Mouse (Mus musculus) neural tube, embryonic 15.5 days (tissue): Measurements from ENCODE around the gene Dsp. TPM values are rescaled to one million over a fixed set of nuclear protein-coding genes. Genes with fewer than 3 reads are reported as not detected.
A peak's percentile ranks its signal among the peaks of the same experiment; 100 is the strongest.

Experiments
- ATAC-seq: fragments of 200-750 bp; cut with Nextera tagmentation; 2 replicates; pipeline ENCODE4 v1.8.0; 2017; ENCODE audit warnings: mild to moderate bottlenecking, moderate TSS enrichment, moderate library complexity; ENCODE audit not compliant: low FRiP score
- H3K27ac ChIP-seq: fragments of 300-500 bp; sonication (generic); replicated peaks from 2 replicates; pipeline ENCODE4 v1.5.1; 2015; ENCODE audit warnings: mild to moderate bottlenecking, inconsistent platforms
- H3K27me3 ChIP-seq: fragments of 300-500 bp; sonication (generic); replicated peaks from 2 replicates; pipeline ENCODE4 v1.6.1; 2015; ENCODE audit warnings: inconsistent platforms
- H3K36me3 ChIP-seq: fragments of 300-500 bp; sonication (generic); 2 replicates; pipeline ENCODE4 v1.6.1; 2015; ENCODE audit warnings: inconsistent platforms
- H3K4me1 ChIP-seq: fragments of 300-500 bp; sonication (generic); 2 replicates; pipeline ENCODE4 v1.6.1; 2015; ENCODE audit warnings: inconsistent platforms
- H3K4me2 ChIP-seq: fragments of 300-500 bp; sonication (generic); 2 replicates; pipeline ENCODE4 v1.6.1; 2015; ENCODE audit warnings: inconsistent platforms, mild to moderate bottlenecking, moderate library complexity
- H3K4me3 ChIP-seq: fragments of 300-500 bp; sonication (generic); replicated peaks from 2 replicates; pipeline ENCODE4 v1.5.1; 2015; ENCODE audit warnings: mild to moderate bottlenecking, inconsistent platforms
- H3K9ac ChIP-seq: fragments of 300-500 bp; sonication (generic); replicated peaks from 2 replicates; pipeline ENCODE4 v1.6.1; 2015; ENCODE audit warnings: mild to moderate bottlenecking, inconsistent platforms
- H3K9me3 ChIP-seq: fragments of 300-500 bp; sonication (generic); replicated peaks from 2 replicates; pipeline ENCODE4 v1.6.1; 2016; ENCODE audit warnings: inconsistent platforms
- WGBS: fragments of 180-500 bp; shearing (Covaris S2); methylation state at CpG from one replicate; pipeline ENCODE4 v1.1.7; 2015; ENCODE audit warnings: mixed read lengths; 5-methylcytosine and 5-hydroxymethylcytosine counted together
- polyA plus RNA-seq: library from polyadenylated mRNA; unstranded; fragments of >200 nt; fragmentation: Nextera tagmentation; extraction: Ambion mirVana; gene quantifications from 2 replicates; pipeline ENCODE4 v1.2.1, GENCODE M21; 2015

The Dsp gene
- 0.23 and 5.3 TPM in 2 replicates for polyA plus RNA-seq

- Histone ChIP-seq H3K4me1 (peaks cover 20% of the 10 kb centered on the region), H3K27me3 (peaks cover 68% of the 10 kb centered on the region), H3K27ac (no peak within 1 kb of the TSS), H3K9me3 (no peaks in the 10 kb centered on the region), H3K4me3 (peak within 1 kb of the TSS; percentile 38), H3K4me2 (peak within 1 kb of the TSS; percentile 71), H3K36me3 (no peaks in the 10 kb centered on the region), H3K9ac (no peak within 1 kb of the TSS; the same call in 1 of the 2 replicates)
- WGBS: under 1% methylated on average over 53 of the region's 58 CpGs
- peak; percentile 82 for ATAC-seq
Observed at GRCm38 (mm10) chr13:38151069-38151588, at the start of gene Dsp. Gene Dsp, plus strand, starts transcription at chr13:38151294.

- H3K4me2 ChIP-seq: no peak overlapping the region
- no peaks in the 10 kb centered on the region for H3K9me3 ChIP-seq
- no peaks in the 10 kb centered on the region for H3K36me3 ChIP-seq
- H3K27ac ChIP-seq: no peak overlapping the region
- H3K4me3 ChIP-seq: no peak overlapping the region
- no peaks in the 10 kb centered on the region for H3K4me1 ChIP-seq
- H3K9ac ChIP-seq: no peak overlapping the region
- no peak for ATAC-seq
- 66% methylated on average over 4 of the region's 4 CpGs for WGBS
- H3K27me3 ChIP-seq: no peaks in the 10 kb centered on the region
Observed at GRCm38 (mm10) chr13:38103406-38103805, 47.7 kb upstream of the Dsp start.

- H3K4me2 ChIP-seq: no peak overlapping the region
- no peaks in the 10 kb centered on the region for H3K27me3 ChIP-seq
- H3K9me3 ChIP-seq: no peaks in the 10 kb centered on the region
- H3K36me3 ChIP-seq: no peaks in the 10 kb centered on the region
- no peaks in the 10 kb centered on the region for H3K4me1 ChIP-seq
- WGBS: 88% methylated on average over 10 of the region's 10 CpGs
- no peak overlapping the region for H3K4me3 ChIP-seq
- H3K27ac ChIP-seq: no peak overlapping the region
- no peak overlapping the region for H3K9ac ChIP-seq
- ATAC-seq: no peak
Observed at GRCm38 (mm10) chr13:38104501-38104900, 46.6 kb upstream of the Dsp start.

- 22% methylated on average over 9 of the region's 9 CpGs for WGBS
- Histone ChIP-seq H3K36me3 (no peaks in the 10 kb centered on the region), H3K27me3 (no peaks in the 10 kb centered on the region), H3K27ac (no peak overlapping the region), H3K4me1 (no peaks in the 10 kb centered on the region), H3K9me3 (no peaks in the 10 kb centered on the region), H3K4me3 (no peak overlapping the region), H3K4me2 (no peak overlapping the region), H3K9ac (no peak overlapping the region)
- ATAC-seq: no peak
Observed at GRCm38 (mm10) chr13:38109081-38109480, 42.0 kb upstream of the Dsp start.

GRCm38 (mm10) chr13:38122321-38122720 lies 28.8 kb upstream of the Dsp start:
- Histone ChIP-seq H3K27me3 (no peaks in the 10 kb centered on the region), H3K4me3 (no peak overlapping the region), H3K36me3 (no peaks in the 10 kb centered on the region), H3K9ac (no peak overlapping the region), H3K9me3 (no peaks in the 10 kb centered on the region), H3K4me2 (no peak overlapping the region), H3K27ac (no peak overlapping the region), H3K4me1 (no peaks in the 10 kb centered on the region)
- 87% methylated on average over 9 of the region's 9 CpGs for WGBS
- ATAC-seq: no peak

GRCm38 (mm10) chr13:38123666-38124065 lies 27.4 kb upstream of the Dsp start:
- Histone ChIP-seq H3K4me3 (no peak overlapping the region), H3K27me3 (no peaks in the 10 kb centered on the region), H3K4me2 (no peak overlapping the region), H3K9ac (no peak overlapping the region), H3K36me3 (no peaks in the 10 kb centered on the region), H3K9me3 (no peaks in the 10 kb centered on the region), H3K27ac (no peak overlapping the region), H3K4me1 (no peaks in the 10 kb centered on the region)
- 78% methylated on average over 4 of the region's 4 CpGs for WGBS
- no peak for ATAC-seq

GRCm38 (mm10) chr13:38127683-38128082 lies 23.4 kb upstream of the Dsp start:
- Histone ChIP-seq H3K9ac (no peak overlapping the region), H3K27ac (no peak overlapping the region), H3K4me2 (no peak overlapping the region), H3K4me1 (no peaks in the 10 kb centered on the region), H3K27me3 (no peaks in the 10 kb centered on the region), H3K36me3 (no peaks in the 10 kb centered on the region), H3K9me3 (no peaks in the 10 kb centered on the region), H3K4me3 (no peak overlapping the region)
- ATAC-seq: no peak
- 89% methylated on average over 3 of the region's 3 CpGs for WGBS

GRCm38 (mm10) chr13:38128246-38128645 lies 22.8 kb upstream of the Dsp start:
- 93% methylated on average over 3 of the region's 3 CpGs for WGBS
- no peak overlapping the region for H3K27ac ChIP-seq
- H3K36me3 ChIP-seq: no peaks in the 10 kb centered on the region
- no peaks in the 10 kb centered on the region for H3K4me1 ChIP-seq
- H3K9me3 ChIP-seq: no peaks in the 10 kb centered on the region
- no peak overlapping the region for H3K4me2 ChIP-seq
- H3K27me3 ChIP-seq: no peaks in the 10 kb centered on the region
- ATAC-seq: no peak
- no peak overlapping the region for H3K9ac ChIP-seq
- no peak overlapping the region for H3K4me3 ChIP-seq

GRCm38 (mm10) chr13:38129492-38129891 lies 21.6 kb upstream of the Dsp start:
- H3K4me2 ChIP-seq: no peak overlapping the region
- no peak overlapping the region for H3K9ac ChIP-seq
- no peak for ATAC-seq
- no peak overlapping the region for H3K27ac ChIP-seq
- no peaks in the 10 kb centered on the region for H3K4me1 ChIP-seq
- H3K4me3 ChIP-seq: no peak overlapping the region
- no peaks in the 10 kb centered on the region for H3K36me3 ChIP-seq
- H3K9me3 ChIP-seq: no peaks in the 10 kb centered on the region
- WGBS: 84% methylated on average over 2 of the region's 2 CpGs
- H3K27me3 ChIP-seq: no peaks in the 10 kb centered on the region

- 88% methylated on average over 9 of the region's 9 CpGs for WGBS
Observed at GRCm38 (mm10) chr13:38130116-38130515, 21.0 kb upstream of the Dsp start.

GRCm38 (mm10) chr13:38133016-38133528 lies 18.0 kb upstream of the Dsp start:
- no peak for ATAC-seq
- Histone ChIP-seq H3K36me3 (no peaks in the 10 kb centered on the region), H3K27ac (no peak overlapping the region), H3K4me3 (no peak overlapping the region), H3K9me3 (no peaks in the 10 kb centered on the region), H3K27me3 (no peaks in the 10 kb centered on the region), H3K4me1 (no peaks in the 10 kb centered on the region), H3K9ac (no peak overlapping the region), H3K4me2 (no peak overlapping the region)
- 50% methylated on average over 7 of the region's 7 CpGs for WGBS

More at GRCm38 (mm10) chr13:38130116-38130515, 21.0 kb upstream of the Dsp start:
- no peaks in the 10 kb centered on the region for H3K27me3 ChIP-seq
- H3K27ac ChIP-seq: no peak overlapping the region
- H3K9ac ChIP-seq: no peak overlapping the region
- no peak overlapping the region for H3K4me2 ChIP-seq
- H3K4me3 ChIP-seq: no peak overlapping the region
- no peak for ATAC-seq
- no peaks in the 10 kb centered on the region for H3K36me3 ChIP-seq
- H3K9me3 ChIP-seq: no peaks in the 10 kb centered on the region
- H3K4me1 ChIP-seq: no peaks in the 10 kb centered on the region

GRCm38 (mm10) chr13:38140521-38140920 lies 10.6 kb upstream of the Dsp start:
- H3K4me2 ChIP-seq: no peak overlapping the region
- H3K4me1 ChIP-seq: no peaks in the 10 kb centered on the region
- no peak overlapping the region for H3K4me3 ChIP-seq
- no peak overlapping the region for H3K9ac ChIP-seq
- H3K27ac ChIP-seq: no peak overlapping the region
- no peaks in the 10 kb centered on the region for H3K9me3 ChIP-seq
- no peak for ATAC-seq
- no peaks in the 10 kb centered on the region for H3K36me3 ChIP-seq
- WGBS: 61% methylated on average over 1 of the region's 1 CpGs
- 0 out of 2 replicates have a peak, but pooled peaks cover 4% of the 10 kb centered on the region for H3K27me3 ChIP-seq
